Mouse (Mus musculus) mouse embryonic stem cell (cell line): Measurements from ENCODE around the gene Mgll.

Experiments
- in situ Hi-C, 2 experiments: fragments of 300-500 bp; cut with MboI; formaldehyde crosslinking; loops; 1 replicate in 1 of 2; 3 replicates in 1 of 2; pipeline ENCODE4 v1.14.3; 2019 to 2020; ENCODE audit warnings: low sequenced_read_pairs in 2 of 2, low pct_unique_long_range_greater_than_20kb in 1 of 2, mixed read lengths in 1 of 2; ENCODE audit not compliant: unreplicated experiment in 1 of 2

Gene Mgll

DNA sequence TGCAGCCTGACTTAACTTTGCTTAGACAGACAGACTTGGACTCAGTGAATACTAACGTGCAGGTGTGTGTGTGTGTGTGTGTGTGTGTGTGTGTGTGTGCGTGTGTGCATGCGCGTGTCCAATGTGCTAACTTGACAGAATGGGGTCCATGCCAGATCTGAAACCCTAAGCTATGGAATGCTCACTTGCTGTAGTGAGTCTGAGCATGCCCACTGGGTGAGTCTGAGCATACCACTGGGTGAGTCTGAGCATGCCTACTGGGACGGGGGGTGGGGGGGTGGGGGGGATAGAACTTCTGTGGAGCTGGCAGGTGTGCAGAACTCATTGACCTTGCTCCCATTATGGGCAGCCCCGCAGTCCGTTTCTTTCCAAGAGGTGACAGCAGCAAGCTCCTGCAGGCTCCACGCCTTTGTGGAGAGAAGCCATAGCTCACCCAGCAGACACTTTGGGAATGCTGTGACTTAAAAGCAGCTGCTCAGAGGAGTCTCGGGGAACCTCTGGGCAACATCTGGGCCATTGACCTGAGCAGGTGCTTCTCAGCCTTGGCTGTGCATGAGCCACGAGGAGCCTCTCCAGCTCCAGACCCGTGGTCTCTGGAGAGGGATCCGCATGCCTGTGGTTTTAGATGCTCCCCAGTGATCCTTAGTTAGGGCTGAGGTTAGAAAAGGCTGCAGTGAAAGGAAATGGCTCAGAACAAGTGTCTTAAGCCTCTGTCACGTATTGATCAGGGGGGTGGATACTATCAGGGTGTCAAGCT, 38.4 kb downstream of the Mgll start:
- in situ Hi-C loops, result no loop called here

DNA sequence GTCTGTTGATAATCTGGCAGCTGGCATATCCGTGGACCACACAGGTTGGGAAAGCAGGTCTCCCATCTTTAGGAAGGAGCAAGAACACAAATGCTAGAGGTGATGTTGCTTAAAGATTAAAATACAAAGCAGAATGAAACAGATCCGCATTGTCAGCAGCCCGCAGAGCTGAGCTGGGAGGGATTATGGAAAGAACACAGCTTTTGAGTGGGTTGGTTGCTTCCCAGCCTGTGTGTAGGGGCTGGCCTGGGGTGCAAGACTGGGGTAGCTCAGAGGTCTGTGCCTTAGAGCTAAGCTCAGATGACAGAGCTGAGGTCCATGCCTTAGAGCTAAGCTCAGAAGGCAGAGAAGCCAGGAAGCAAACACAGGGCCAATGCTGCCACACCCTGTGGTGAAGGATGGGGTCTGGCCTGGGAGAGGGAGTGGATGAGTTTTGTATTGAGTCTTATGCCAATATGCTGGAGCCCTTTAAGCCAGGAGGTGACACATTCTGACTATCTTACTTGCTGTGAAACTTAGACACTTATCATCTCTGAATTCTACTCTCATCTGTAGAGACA, 39.4 kb downstream of the Mgll start:
- in situ Hi-C loops, result no loop called here

DNA sequence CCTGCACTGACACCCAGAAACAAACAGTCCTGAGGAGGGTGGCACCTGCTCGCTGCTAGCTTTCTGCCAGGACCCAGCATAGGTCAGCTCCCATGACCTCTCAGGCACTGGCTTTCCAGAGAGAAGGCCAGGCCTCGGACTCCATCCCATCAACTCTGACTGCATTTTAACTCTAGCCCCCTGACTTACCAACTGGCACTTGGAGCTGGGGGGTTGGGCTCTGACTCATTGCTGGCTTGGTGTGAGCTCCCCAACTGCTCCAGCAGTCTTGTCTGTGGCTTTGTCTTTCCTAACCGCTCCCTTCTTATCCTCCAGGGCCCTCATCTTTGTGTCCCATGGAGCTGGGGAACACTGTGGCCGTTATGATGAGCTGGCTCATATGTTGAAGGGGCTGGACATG, 40.1 kb downstream of the Mgll start:
- in situ Hi-C loops, result no loop called here

DNA sequence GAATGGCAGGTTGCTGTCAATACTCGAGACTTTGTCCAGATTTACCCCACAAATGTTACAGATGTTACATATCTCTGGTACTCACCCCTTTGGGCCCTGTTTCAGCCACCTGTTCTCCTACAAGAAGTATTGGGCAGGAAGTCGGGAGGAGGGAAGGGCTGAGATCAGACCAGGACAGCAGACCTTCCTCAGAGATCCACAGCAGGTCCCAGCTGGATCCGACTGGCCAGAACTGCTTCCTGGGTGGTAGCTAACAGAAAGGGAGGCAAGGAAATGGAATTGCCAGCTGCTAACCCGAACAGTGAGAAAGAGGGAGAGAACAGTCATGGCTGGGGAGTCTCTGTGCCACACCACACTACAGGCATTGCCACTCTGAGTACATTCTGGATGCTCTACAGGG, 43.5 kb downstream of the Mgll start:
- in situ Hi-C loops, result no loop called here

DNA sequence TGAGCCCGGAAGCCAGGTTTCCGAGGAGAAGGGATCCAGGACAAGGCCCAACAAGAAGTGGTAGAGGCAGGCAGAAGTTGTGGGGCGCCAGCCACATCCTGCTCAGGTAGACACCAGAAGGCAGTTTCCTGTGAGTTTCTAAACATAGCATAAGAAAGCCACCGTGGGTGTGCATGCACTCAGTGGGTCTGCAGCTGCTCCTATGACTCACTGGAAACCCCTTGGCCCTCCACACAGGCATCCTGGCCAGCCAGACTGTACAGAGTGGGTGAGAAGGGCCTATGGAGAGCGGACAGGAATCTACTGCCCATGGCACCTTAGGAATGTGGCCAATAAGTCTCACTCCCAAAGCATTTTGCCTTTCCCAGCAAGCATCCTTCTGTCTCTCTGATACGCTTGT, 45.5 kb downstream of the Mgll start:
- in situ Hi-C loops, result no loop called here

DNA sequence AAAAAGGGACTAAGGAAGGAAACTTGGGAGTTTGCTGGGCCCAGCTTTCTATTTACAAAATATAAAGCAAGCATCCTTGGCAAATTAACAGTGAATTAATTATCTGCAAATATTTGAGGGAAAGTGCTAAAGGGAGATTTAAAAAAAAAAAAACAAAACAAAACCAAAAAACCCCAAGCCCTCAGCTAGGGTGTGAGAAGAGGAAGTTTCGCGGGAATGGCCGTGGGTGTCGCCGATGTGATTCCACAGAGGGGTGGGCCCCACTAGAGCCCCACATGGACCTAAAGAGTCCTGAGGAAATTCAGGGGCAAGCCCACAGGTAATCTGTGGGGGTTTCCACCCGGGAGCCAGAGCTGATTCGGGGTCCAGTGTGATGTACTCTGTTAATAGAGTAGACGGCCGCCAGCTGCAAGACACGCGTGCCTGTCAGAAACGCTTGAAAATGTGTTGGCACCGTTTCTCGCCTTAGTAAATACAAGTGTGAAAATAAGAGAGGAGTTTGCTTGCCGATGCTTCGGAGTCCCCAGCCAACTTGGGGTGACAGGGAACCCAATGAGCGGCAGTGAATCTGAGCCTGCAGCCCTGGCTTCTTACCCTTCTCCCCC, 46.2 kb downstream of the Mgll start:
- in situ Hi-C loops, result no loop called here

DNA sequence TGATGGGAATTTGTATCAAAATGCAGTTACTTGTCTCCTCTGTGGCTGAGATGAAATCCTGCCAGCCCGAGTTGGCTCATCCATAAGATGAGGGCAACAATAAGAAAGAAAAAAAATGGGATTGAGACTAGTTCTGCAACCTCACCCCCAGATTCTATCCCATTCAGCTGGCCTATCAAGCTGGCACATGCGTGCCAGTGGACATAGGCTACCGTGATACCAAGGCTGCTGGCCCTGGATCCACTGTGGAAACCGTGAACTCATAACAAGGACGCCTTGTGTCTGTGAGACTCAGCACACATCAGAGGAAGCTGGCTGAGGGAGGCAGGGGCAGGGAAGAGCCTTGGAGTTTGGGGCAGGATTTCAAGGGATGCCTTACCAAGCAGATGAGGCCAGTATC, 46.8 kb downstream of the Mgll start:
- in situ Hi-C loops, result no loop called here

DNA sequence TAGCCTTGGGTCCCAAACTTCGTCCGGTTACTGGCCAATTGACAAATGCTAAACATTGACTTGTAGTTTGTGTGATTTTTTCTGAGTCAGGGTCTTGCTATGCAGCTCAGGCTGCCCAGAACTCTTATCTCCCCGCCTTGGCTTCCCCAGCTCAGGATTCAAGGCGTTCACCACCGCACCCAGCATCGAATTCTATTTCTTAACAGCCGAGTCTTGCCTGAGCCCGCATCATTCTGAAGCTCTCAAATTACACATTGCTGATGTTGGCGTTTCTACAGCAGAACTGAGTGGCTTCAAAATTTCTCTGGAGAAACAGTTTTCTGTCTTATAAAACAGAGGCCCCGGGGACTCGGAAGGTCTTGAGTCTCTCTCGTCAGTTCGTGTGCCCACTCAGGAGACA, 47.8 kb downstream of the Mgll start:
- in situ Hi-C loops, result no loop called here

DNA sequence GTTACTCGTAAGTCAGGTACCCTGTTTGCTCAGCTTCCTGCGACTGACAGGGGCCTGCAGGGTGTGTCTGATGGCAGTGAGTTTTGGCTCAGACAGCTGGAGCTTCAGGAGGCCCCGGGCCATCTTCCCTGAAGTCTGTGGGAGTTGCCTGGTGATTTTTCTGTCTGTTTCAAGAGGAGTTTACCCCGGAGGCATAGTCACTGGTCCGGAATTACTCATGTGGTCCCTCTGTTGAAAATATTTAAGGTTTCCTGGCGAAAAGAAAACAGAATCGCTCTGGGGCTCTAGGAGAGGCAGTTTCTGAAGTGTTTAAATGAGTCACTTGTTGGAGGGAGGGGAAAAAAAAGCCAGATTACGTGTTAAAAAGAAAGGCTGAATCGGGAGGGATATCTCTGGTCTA, 49.8 kb downstream of the Mgll start:
- in situ Hi-C loops, result no loop called here

DNA sequence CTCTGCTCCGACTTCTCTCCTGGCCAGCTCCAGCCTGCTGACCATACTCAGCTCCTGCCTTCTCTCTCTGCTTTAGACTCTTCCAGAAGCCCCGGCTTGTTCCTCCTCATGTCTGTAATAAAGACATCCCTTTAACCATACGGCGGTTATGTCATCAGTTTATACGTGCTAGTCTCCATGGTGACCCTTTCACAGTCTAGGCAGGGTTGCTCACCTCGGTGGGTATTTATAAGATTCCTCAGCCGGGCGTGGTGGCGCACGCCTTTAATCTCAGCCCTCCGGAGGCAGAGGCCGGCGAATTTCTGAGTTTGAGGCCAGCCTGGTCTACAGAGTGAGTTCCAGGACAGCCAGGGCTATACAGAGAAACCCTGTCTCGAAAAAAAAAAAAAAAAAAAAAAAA, 51.1 kb downstream of the Mgll start:
- in situ Hi-C loops, result no loop called here

DNA sequence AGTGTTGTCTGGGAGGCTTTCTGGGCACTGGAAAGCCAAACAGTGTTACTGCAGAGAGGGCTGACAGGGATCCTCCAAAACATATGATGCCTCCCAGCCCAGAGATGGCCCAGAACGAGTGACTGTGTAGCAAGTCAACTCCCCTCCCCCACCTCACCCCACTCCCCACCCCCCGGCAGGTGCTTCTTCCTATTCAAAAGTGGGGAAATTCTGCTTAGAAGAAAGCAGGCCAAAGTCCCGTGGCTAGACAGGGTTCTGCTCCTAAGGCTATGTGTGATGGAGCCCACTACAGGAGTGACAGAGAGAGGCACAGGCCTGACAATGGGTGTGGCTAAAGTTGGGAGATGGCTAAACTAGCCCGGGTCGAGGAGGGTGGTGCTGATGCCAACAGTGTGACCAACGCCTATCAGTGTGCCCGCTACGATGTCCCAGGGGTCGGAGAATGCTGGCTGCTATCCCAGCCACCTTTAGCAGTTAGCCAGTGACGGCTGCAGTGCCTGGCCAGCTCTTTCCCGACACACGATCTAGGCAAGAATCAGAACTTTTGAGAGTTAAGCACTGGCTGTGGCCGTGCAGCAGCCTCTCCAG, 52.2 kb downstream of the Mgll start:
- in situ Hi-C loops, result no loop called here

DNA sequence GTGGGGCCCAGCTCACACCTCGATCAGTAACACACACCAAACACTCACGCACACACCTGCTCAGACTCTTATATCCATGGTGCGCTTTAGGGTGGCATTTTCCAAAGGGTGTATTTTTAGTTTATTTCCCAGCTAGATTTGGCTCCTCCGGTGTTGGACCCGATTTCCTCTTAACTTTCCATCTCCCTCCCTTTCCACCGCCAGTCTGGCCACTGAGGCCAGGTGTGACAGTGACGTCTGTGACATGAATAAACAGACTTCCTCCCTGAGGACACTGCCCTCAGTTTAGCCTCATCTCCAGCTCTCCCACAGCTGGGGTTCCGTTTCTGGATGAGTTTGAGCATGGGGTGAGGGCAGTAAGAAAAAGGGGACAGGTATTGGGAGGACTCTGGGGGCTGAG, 52.8 kb downstream of the Mgll start:
- in situ Hi-C loops, result no loop called here

DNA sequence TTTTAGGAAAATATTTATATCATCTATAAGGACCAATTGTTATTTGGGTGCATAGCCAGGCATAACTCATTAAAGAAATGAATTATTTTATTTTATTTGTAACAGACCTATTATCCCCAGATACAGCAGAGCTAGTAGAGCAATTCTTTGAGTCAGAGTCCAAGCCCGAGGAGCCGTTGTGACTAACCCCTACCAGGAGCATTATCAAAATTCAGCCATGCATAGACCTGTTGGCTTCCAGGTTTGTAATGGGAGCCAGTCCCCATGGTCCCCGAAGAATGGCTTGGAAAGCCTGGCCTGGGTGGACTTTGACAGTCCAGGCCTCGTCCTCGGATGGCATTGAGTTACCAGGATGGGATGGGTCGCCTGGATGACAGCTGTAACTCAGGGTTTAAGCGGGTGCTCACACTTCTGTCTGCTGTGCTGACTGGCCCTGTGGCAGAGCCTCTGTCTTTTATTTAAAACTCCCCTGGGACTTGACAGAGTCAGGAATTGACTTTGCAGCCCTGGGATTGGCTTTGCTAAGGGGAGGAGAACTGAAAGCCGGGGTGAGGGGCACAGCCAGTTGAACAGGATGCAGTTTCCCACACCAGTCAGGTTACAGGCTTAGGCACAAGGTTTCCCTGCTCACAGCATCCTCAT, 54.0 kb downstream of the Mgll start:
- in situ Hi-C loops, result no loop called here

DNA sequence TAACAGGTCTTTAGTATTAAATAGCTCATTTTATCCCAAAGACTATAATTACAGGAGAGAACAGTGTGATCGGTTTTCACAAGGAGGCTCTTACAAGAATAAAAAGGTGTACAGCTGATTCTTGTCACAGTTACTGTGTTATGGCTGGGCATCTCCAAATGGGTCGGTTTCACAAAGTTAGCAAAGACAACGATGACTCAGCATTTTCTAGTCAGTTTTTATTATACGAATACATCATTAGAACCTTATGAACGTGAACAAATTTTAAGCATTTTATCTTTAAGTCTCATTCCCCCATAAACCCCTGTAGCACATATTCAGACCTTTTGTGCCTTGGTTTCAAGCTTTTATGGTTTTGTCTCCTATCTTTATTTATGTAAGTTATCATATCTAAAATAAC, 55.5 kb downstream of the Mgll start:
- in situ Hi-C loops, result no loop called here

DNA sequence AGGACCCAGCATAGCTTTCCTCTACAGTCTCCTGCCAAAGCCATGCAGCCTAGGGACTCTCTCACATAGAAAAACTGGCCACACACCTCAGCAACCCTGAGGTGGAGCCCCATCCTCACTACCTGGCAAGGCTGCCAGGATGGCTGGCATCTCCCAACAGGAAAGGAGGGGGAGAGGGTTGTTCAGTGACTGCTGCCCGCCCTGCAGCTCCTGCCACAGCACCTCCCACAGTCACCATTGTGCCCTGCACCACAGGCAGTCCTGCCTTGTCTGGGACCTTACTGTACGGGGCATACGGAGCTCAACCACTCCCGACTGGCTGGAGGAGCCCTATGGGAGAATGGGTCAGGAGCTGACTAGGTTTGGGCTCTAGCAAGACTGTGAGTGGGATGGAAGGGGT, 57.7 kb downstream of the Mgll start:
- in situ Hi-C loops, result no loop called here

DNA sequence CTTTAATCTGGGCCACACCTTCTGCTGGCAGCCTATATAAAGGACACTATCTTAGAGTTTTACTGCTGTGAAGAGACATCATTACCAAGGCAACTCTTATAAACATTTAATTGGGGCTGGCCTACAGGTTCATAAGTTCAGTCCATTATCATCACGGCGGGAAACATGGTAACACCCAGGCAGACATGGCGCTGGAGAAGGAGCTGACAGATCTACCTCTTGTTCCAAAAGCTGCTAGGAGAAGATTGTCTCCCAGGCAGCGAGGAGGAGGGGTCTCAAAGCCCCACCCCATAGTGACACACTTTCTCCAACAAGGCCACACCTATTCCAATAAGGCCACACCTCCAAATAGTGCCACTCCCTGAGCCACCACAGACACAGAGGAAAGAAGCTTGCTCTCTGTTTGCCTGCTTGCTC, 58.8 kb downstream of the Mgll start:
- in situ Hi-C loops, result no loop called here

DNA sequence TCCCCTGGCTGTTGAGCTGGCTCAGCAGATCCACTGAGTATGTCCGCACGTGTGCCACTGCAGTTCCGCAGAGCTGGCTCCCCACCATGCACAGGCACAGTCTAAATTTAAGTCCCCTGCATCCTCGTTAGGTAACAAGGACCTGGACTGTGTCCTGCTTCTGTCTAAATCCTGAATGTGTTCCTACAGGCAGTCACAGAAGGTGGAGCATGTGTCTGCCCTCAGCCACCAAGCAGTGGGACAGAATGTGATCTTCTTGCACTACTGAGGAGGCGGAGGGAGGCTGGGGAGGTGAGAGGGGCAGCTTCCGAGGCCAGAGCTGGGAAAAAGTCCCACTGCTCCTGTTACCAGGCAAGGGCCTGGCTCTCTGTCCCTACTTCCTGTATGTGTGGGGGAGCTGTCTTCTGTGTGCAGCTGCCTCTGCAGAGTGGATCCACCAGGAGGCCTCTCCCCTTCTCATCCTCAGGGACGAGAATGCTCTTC, 60.5 kb downstream of the Mgll start:
- in situ Hi-C loops, result no loop called here

DNA sequence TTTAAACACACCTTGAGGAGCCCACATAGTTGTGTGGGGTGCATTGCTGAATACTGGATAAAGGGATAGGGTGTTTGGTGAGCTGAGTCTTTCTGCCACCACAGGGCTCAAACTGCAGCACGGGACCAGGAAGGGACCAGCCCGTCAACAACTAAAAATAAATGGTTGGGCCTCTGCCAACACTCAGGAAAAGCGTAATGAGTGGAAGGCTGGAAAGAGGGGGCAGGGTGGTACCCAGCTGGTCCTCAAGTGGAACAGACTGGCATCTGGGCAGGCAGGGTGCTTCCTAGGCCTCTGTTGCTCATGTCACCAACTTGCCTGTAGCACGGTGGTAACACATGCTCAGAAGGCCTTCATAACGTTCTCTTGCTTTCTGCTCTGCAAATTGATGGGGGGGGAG, 61.1 kb downstream of the Mgll start:
- in situ Hi-C loops, result no loop called here

DNA sequence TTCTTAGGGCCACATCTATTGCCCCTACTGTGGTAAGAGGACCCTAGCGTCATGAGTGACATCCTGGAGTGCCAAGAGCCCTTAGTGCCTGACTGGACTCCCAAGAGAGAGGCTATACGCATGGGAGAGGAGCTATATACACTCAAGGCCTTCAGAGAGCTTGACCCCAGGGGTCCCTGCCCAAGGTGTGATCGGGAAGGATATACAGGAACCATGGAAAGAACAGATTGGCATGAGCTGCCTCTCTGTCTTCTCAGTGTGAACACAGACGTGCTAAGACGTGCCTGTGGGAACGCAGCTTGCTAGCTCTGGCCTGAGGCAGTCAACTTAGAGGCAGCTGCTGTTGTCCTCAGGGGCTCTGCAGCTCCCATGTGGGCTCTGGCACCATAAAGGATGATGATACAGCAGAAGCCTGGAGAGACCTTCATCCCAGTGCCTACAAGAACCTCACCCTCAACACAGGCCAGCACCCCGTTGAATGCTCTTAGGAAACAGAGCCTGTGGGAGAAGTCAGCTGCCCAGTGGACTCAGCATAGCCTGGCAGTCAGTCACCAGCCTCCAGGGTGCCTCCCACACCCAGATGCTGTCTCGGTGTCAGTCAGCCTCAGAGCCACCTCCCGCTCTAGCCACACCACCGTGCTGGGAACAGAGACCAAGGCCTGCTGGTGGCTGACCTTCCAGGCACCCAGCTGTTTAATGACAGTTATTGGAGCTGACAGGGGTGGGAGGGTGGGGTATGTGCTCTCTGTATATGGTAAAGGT, 61.8 kb downstream of the Mgll start:
- in situ Hi-C loops, result no loop called here
